In the genomic region with DNA sequence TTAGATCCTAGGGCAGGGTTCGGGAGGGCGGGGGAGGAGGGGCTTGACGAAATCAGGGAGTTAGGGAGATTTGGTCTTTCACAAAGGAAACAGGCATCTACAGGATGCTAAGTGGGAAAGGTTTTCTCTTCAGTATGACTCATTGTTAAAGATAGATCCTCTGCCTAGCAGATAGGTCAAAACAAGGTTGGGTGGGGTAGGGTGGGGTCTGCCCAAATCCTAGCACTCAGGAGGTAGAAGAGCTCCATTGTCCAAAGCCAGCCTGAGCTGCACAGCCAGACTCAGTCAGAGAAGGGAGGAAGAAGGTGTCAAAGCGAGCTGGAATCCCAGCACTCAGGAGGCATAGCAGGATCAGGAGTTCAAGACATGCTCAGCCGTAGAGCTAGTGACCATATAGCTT, we compare ENCODE assay signal across 15 mouse cellular contexts. TPM values are rescaled to one million over a fixed set of nuclear protein-coding genes. Genes with fewer than 3 reads are reported as not detected.
DNase-seq lines count a peak whose midpoint lies in the region; ATAC-seq and TF ChIP-seq lines count a peak whose summit lies in the region.
"Had no signal": no experiment of that assay in that cellular context is flagged by ENCODE, and none has a peak within 500 bp of the region (broad histone marks: within the 10 kb centered on the region; RNA-seq: fewer than 3 reads in every experiment).

No protein-coding gene starts in this region.

- 65% methylated on average over 5 of the region's 5 CpGs for WGBS in lung, embryonic 14.5 days
- WGBS in heart, embryonic 13.5 days: 41% methylated on average over 5 of the region's 5 CpGs
- 66% methylated on average over 5 of the region's 5 CpGs for WGBS in stomach, embryonic 16.5 days

- intact Hi-C loops in heart, postnatal 10 days (cut with DNase I): no loop called here

- H3K4me3 ChIP-seq in lung, embryonic 14.5 days (ENCODE audit: low read depth, low read length): no peak overlapping the region
- no peak overlapping the region for H3K4me3 ChIP-seq in heart, embryonic 13.5 days
- no peak overlapping the region for H3K4me3 ChIP-seq in stomach, embryonic 16.5 days (replicated peaks; ENCODE audit: low read length)

- no peaks in the 10 kb centered on the region for H3K27me3 ChIP-seq in lung, embryonic 14.5 days (ENCODE audit: insufficient read depth, low read length)
- H3K27me3 ChIP-seq in heart, embryonic 13.5 days (replicated peaks): no peaks in the 10 kb centered on the region
- no peaks in the 10 kb centered on the region for H3K27me3 ChIP-seq in stomach, embryonic 16.5 days (ENCODE audit: control insufficient read depth, insufficient read depth, low read length)

- no peak for TF ChIP-seq CTCF in lung, embryonic 14.5 days (IDR thresholded peaks at IDR 0.05; ENCODE audit: low read depth)

- no peaks in the 10 kb centered on the region for H3K36me3 ChIP-seq in lung, embryonic 14.5 days (ENCODE audit: insufficient read depth)
- no peaks in the 10 kb centered on the region for H3K36me3 ChIP-seq in heart, embryonic 13.5 days
- no peaks in the 10 kb centered on the region for H3K36me3 ChIP-seq in stomach, embryonic 16.5 days (ENCODE audit: control insufficient read depth, insufficient read depth, low read length)
- H3K36me3 ChIP-seq: hindbrain, embryonic 10.5 days had no signal

- H3K9me3 ChIP-seq in lung, embryonic 14.5 days (ENCODE audit: low read depth, low read length): no peaks in the 10 kb centered on the region
- H3K9me3 ChIP-seq in heart, embryonic 13.5 days: no peaks in the 10 kb centered on the region
- H3K9me3 ChIP-seq in stomach, embryonic 16.5 days (replicated peaks; ENCODE audit: control insufficient read depth, low read length): no peaks in the 10 kb centered on the region
- H3K9me3 ChIP-seq: hindbrain, embryonic 10.5 days had no signal

- peaks cover 19% of the 10 kb centered on the region for H3K4me1 ChIP-seq in lung, embryonic 14.5 days (ENCODE audit: insufficient read depth)
- peaks cover 71% of the 10 kb centered on the region for H3K4me1 ChIP-seq in heart, embryonic 13.5 days
- peaks cover 33% of the 10 kb centered on the region for H3K4me1 ChIP-seq in stomach, embryonic 16.5 days (ENCODE audit: control insufficient read depth, insufficient read depth, low read length)

- no peak overlapping the region for H3K9ac ChIP-seq in lung, embryonic 14.5 days
- H3K9ac ChIP-seq in heart, embryonic 13.5 days: no peak overlapping the region
- H3K9ac ChIP-seq in stomach, embryonic 16.5 days (ENCODE audit: low read length): no peak overlapping the region

- ATAC-seq in lung, embryonic 14.5 days (ENCODE audit: insufficient read depth): no peak
- ATAC-seq in heart, embryonic 13.5 days (ENCODE audit: extremely low read depth, insufficient number of reproducible peaks, low FRiP score, low TSS enrichment): no peak
- no peak for ATAC-seq in stomach, embryonic 16.5 days (ENCODE audit: insufficient read depth, low FRiP score)
- ATAC-seq: forebrain, embryonic 14.5 days had no signal

- DNase-seq in heart, adult 18-20 months: peak; percentile 35 to 37
- no peak for DNase-seq in heart, postnatal 10 days
- DNase-seq in lung, embryonic 14.5 days: no peak
- DNase-seq in lung, postnatal 25 days (ENCODE audit: low spot score): no peak
- DNase-seq in right cerebral cortex, postnatal 10 days (ENCODE audit: low spot score in 2 of 2): no peak
- no peak for DNase-seq in adrenal gland, postnatal 14 days
- DNase-seq: cerebellum, postnatal 25 days; left cerebral cortex, postnatal 4 days; thymus, adult 2 months had no signal

- H3K4me2 ChIP-seq in lung, embryonic 14.5 days: 0 out of 2 replicates have a peak overlapping the region, but pooled peaks have one; percentile 84
- peak overlapping the region; percentile 85; the same call in 1 of the 2 replicates for H3K4me2 ChIP-seq in heart, embryonic 13.5 days
- H3K4me2 ChIP-seq in stomach, embryonic 16.5 days (ENCODE audit: low read depth, low read length): no peak overlapping the region

- H3K27ac ChIP-seq in lung, embryonic 14.5 days (ENCODE audit: low read depth): no peak overlapping the region
- H3K27ac ChIP-seq in heart, embryonic 13.5 days (replicated peaks): no peak overlapping the region; the same call in 1 of the 2 replicates
- H3K27ac ChIP-seq in stomach, embryonic 16.5 days (ENCODE audit: low read length): peak overlapping the region; percentile 42

RNA-seq across cellular contexts. Expression of a gene that starts 0.9 kb away (rescaled TPM):
- 10 to 100 TPM; 61.0 to 65.3 TPM for total RNA-seq in heart, adult 18-20 months (2021)
- 100 to 1,000 TPM in 1 of 2 experiments, 10 to 100 TPM in 1; 97.7 to 104 TPM for total RNA-seq in heart, postnatal 10 days (2021)
- polyA plus RNA-seq in lung, embryonic 14.5 days (2014; fragmentation: Nextera tagmentation; extraction: Ambion mirVana): 40.0 and 42.4 TPM in 2 replicates
- polyA plus RNA-seq in heart, embryonic 13.5 days (2015; fragmentation: Nextera tagmentation; extraction: Ambion mirVana): 43.7 and 49.2 TPM in 2 replicates
- polyA plus RNA-seq in stomach, embryonic 16.5 days (2015; fragmentation: Nextera tagmentation; extraction: Ambion mirVana): 56.2 and 56.4 TPM in 2 replicates
- 43.7 and 44.2 TPM in 2 replicates for total RNA-seq in adrenal gland, postnatal 14 days (2021)

RNA-seq across cellular contexts. Expression of a gene that starts 3.2 kb away (rescaled TPM):
- total RNA-seq in heart, adult 18-20 months (2021): 10 to 100 TPM; 38.1 to 43.1 TPM
- 10 to 100 TPM; 47.0 to 49.5 TPM for total RNA-seq in heart, postnatal 10 days (2021)
- 20.2 and 22.5 TPM in 2 replicates for polyA plus RNA-seq in lung, embryonic 14.5 days (2014; fragmentation: Nextera tagmentation; extraction: Ambion mirVana)
- polyA plus RNA-seq in heart, embryonic 13.5 days (2015; fragmentation: Nextera tagmentation; extraction: Ambion mirVana): 12.4 and 13.0 TPM in 2 replicates
- polyA plus RNA-seq in stomach, embryonic 16.5 days (2015; fragmentation: Nextera tagmentation; extraction: Ambion mirVana): 5.8 and 7.5 TPM in 2 replicates
- total RNA-seq in adrenal gland, postnatal 14 days (2021): 43.4 and 44.0 TPM in 2 replicates

RNA-seq across cellular contexts. Expression of a gene that starts 33.0 kb away (rescaled TPM):
- total RNA-seq in heart, adult 18-20 months (2021): 100 to 1,000 TPM; 623 to 655 TPM
- 100 to 1,000 TPM; 583 to 610 TPM for total RNA-seq in heart, postnatal 10 days (2021)
- 31.7 and 32.6 TPM in 2 replicates for polyA plus RNA-seq in lung, embryonic 14.5 days (2014; fragmentation: Nextera tagmentation; extraction: Ambion mirVana)
- 102 and 105 TPM in 2 replicates for polyA plus RNA-seq in heart, embryonic 13.5 days (2015; fragmentation: Nextera tagmentation; extraction: Ambion mirVana)
- polyA plus RNA-seq in stomach, embryonic 16.5 days (2015; fragmentation: Nextera tagmentation; extraction: Ambion mirVana): 43.0 and 47.4 TPM in 2 replicates
- total RNA-seq in adrenal gland, postnatal 14 days (2021): 191 and 207 TPM in 2 replicates

RNA-seq across cellular contexts. Expression of a gene that starts 48.1 kb away (rescaled TPM):
- 100 to 1,000 TPM; 170 to 310 TPM for total RNA-seq in heart, adult 18-20 months (2021)
- 100 to 1,000 TPM; 204 to 360 TPM for total RNA-seq in heart, postnatal 10 days (2021)
- polyA plus RNA-seq in lung, embryonic 14.5 days (2014; fragmentation: Nextera tagmentation; extraction: Ambion mirVana): not detected in 2 replicates
- 187 and 230 TPM in 2 replicates for polyA plus RNA-seq in heart, embryonic 13.5 days (2015; fragmentation: Nextera tagmentation; extraction: Ambion mirVana)
- polyA plus RNA-seq in stomach, embryonic 16.5 days (2015; fragmentation: Nextera tagmentation; extraction: Ambion mirVana): not detected in 2 replicates
- not detected in 2 replicates for total RNA-seq in adrenal gland, postnatal 14 days (2021)
- total RNA-seq: gastrocnemius, postnatal 10 days; left cerebral cortex, postnatal 4 days; midbrain, postnatal 0 days had no signal
- polyA plus RNA-seq: forebrain, embryonic 14.5 days; hindbrain, embryonic 10.5 days; midbrain, postnatal 0 days had no signal

Comparison
In these comparisons a context has a peak if more than half of its experiments do, and no peak if none do; other contexts are left out.
1. DNase-seq: peak in heart, adult 18-20 months (2 of 2); none in heart, postnatal 10 days (0 of 2), lung, embryonic 14.5 days (single experiment), lung, postnatal 25 days (single experiment), right cerebral cortex, postnatal 10 days (0 of 2) and adrenal gland, postnatal 14 days (single experiment).